Mouse (Mus musculus) ovary, postnatal 36 days (tissue): Measurements from ENCODE around the gene Daxx.

Source experiments
- DNase-seq: peaks from one replicate; pipeline ENCODE4 v3.0.0; 2022; ENCODE audit warnings: low spot score, mixed read lengths

The Daxx gene

GRCm38 (mm10) chr17:33943454-33943853 lies 34.2 kb downstream of the Daxx start:
- DNase-seq, result no peak

- DNase-seq, result no peak
Observed at GRCm38 (mm10) chr17:33947430-33948089, 38.3 kb downstream of the Daxx start.

GRCm38 (mm10) chr17:33948090-33948904 lies 39.1 kb downstream of the Daxx start:
- DNase-seq, result peak; percentile 6

GRCm38 (mm10) chr17:33948905-33949537 lies 39.8 kb downstream of the Daxx start:
- DNase-seq, result peak; percentile 36

GRCm38 (mm10) chr17:33950131-33950625 lies 41.0 kb downstream of the Daxx start:
- DNase-seq, result peak; percentile 7

GRCm38 (mm10) chr17:33951021-33951946 lies 42.1 kb downstream of the Daxx start, which contains the start of gene B3galt4:
B3galt4 (minus strand) TSS chr17:33951488.
- DNase-seq, result peak; percentile 78

GRCm38 (mm10) chr17:33952015-33952414 lies 42.8 kb downstream of the Daxx start:
- DNase-seq, result peak; percentile 7

GRCm38 (mm10) chr17:33952879-33953278 lies 43.7 kb downstream of the Daxx start:
- no peak for DNase-seq

GRCm38 (mm10) chr17:33953310-33953709 lies 44.1 kb downstream of the Daxx start:
- no peak for DNase-seq

GRCm38 (mm10) chr17:33953961-33954565 lies 44.8 kb downstream of the Daxx start:
- DNase-seq, result no peak

- peak; percentile 2 for DNase-seq
Observed at GRCm38 (mm10) chr17:33954646-33955554, 45.7 kb downstream of the Daxx start.

GRCm38 (mm10) chr17:33955555-33956214 lies 46.5 kb downstream of the Daxx start, which contains the start of the genes Vps52 and Rps18:
Vps52 (plus strand) TSS chr17:33955812.
Rps18 (minus strand) TSS chr17:33956001.
- peak; percentile 90 for DNase-seq

GRCm38 (mm10) chr17:33956336-33956735 lies 47.1 kb downstream of the Daxx start:
- DNase-seq, result no peak

GRCm38 (mm10) chr17:33957493-33957892 lies 48.3 kb downstream of the Daxx start:
- DNase-seq, result no peak

- no peak for DNase-seq
Observed at GRCm38 (mm10) chr17:33958451-33958850, 49.2 kb downstream of the Daxx start.

GRCm38 (mm10) chr17:33959135-33959534 lies 49.9 kb downstream of the Daxx start:
- peak; percentile 14 for DNase-seq

- no peak for DNase-seq
Observed at GRCm38 (mm10) chr17:33959948-33960347, 50.7 kb downstream of the Daxx start.

GRCm38 (mm10) chr17:33962876-33963275 lies 53.7 kb downstream of the Daxx start:
- DNase-seq, result no peak
